ENCODE assay signal across 8 mouse cellular contexts in the genomic region with DNA sequence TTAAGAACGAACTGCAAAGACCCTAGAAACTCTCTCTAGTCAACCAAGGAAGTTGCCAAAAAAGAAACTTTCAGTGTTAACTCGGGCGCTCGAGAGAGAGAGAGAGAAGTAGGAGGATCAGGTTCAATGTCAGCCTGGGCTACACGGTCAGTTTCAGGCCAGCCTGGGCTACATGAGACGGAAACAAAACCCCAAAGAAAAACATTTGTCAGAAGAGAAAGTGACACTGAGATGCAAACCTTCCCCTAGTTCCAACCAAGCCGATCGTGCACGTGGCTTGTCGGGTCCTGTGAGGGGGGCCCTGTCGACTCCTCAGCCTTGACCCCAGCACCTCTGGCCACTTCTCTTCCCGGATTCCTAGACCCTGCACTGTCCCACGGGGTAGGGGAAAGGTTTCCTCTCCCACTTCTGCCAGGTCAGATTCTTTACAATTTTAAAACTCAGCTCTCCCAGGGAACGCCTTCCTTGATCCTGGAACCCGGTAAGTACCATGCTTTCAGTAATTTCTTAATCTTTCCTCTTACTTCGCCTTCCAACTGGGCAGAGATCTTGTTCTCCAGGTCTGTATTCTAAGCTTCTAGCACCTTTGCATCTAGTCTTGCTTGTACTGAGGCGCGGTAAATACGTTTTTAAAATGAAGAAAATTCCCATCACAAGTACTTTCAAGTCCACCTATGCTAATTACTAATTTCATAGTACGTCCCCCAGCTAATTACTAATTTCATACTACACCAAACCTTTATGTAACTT. TPM values are rescaled to one million over a fixed set of nuclear protein-coding genes. Genes with fewer than 3 reads are reported as not detected.
A peak's percentile ranks its signal among the peaks of the same experiment; 100 is the strongest.
DNase-seq lines count a peak whose midpoint lies in the region; ATAC-seq and TF ChIP-seq lines count a peak whose summit lies in the region.

Rcc2 (plus strand) TSS at position 273 of the 750 bp plus-strand sequence.

- H3K4me1 ChIP-seq in kidney, embryonic 14.5 days (ENCODE audit: control insufficient read depth, insufficient read depth, low read length): peaks cover 27% of the 10 kb centered on the region
- H3K4me1 ChIP-seq in ES-Bruce4 (ENCODE audit: control insufficient read depth, insufficient read depth, low read length): peaks cover 2% of the 10 kb centered on the region
- peaks cover 5% of the 10 kb centered on the region; the same call in 1 of the 2 replicates for H3K4me1 ChIP-seq in embryonic facial prominence, embryonic 11.5 days (ENCODE audit: control insufficient read depth, insufficient read depth, low read length)
- H3K4me1 ChIP-seq in limb, embryonic 14.5 days (ENCODE audit: control insufficient read depth, insufficient read depth, low read length): peaks cover 29% of the 10 kb centered on the region
- H3K4me1 ChIP-seq in olfactory bulb, adult 2 months (ENCODE audit: control insufficient read depth, insufficient read depth, low read length): peaks cover 23% of the 10 kb centered on the region

- peak within 1 kb of the TSS; percentile 99 for H3K27ac ChIP-seq in kidney, embryonic 14.5 days (ENCODE audit: low read depth, low read length)
- peak within 1 kb of the TSS; percentile 94 for H3K27ac ChIP-seq in ES-Bruce4 (ENCODE audit: insufficient read depth, low read length)
- H3K27ac ChIP-seq in embryonic facial prominence, embryonic 11.5 days (replicated peaks; ENCODE audit: low read depth, low read length): peak within 1 kb of the TSS; percentile 98
- peak within 1 kb of the TSS; percentile 99 for H3K27ac ChIP-seq in limb, embryonic 14.5 days (replicated peaks; ENCODE audit: low read depth, low read length)
- peak within 1 kb of the TSS; percentile 84 for H3K27ac ChIP-seq in olfactory bulb, adult 2 months (ENCODE audit: insufficient read depth, low read depth, low read length)

- no peak for DNase-seq in kidney, postnatal 10 days
- peak; percentile 54 for DNase-seq in embryonic facial prominence, embryonic 11.5 days (ENCODE audit: low spot score)
- DNase-seq in heart, postnatal 36 days: no peak
- DNase-seq in limb, embryonic 14.5 days (ENCODE audit: low spot score): no peak
- no peak for DNase-seq in testis, postnatal 14 days (ENCODE audit: low spot score)

- intact Hi-C loops in heart, postnatal 36 days (cut with DNase I): loop anchor here (2.0 kb wide), 1 partner anchor 20 kb away; no protein-coding TSS in a partner anchor

- no peak for ATAC-seq in kidney, embryonic 14.5 days (ENCODE audit: low FRiP score, low TSS enrichment)
- ATAC-seq in embryonic facial prominence, embryonic 11.5 days (replicated peaks; ENCODE audit: insufficient number of reproducible peaks, low FRiP score, low TSS enrichment, low read depth): no peak
- no peak for ATAC-seq in limb, embryonic 14.5 days (ENCODE audit: low FRiP score, low read depth)

- peak within 1 kb of the TSS; percentile 98 for H3K9ac ChIP-seq in kidney, embryonic 14.5 days (ENCODE audit: low read depth, low read length)
- H3K9ac ChIP-seq in ES-Bruce4 (ENCODE audit: low read depth, poor library complexity, severe bottlenecking): peak within 1 kb of the TSS; percentile 99
- peak within 1 kb of the TSS; percentile 99 for H3K9ac ChIP-seq in embryonic facial prominence, embryonic 11.5 days (replicated peaks; ENCODE audit: low read length)
- peak within 1 kb of the TSS; percentile 97 for H3K9ac ChIP-seq in limb, embryonic 14.5 days (ENCODE audit: low read depth, low read length, severe bottlenecking)

- peak within 1 kb of the TSS; percentile 84 for H3K4me2 ChIP-seq in kidney, embryonic 14.5 days (replicated peaks; ENCODE audit: low read depth, low read length)
- H3K4me2 ChIP-seq in embryonic facial prominence, embryonic 11.5 days (ENCODE audit: low read depth, low read length): peak within 1 kb of the TSS; percentile 73
- H3K4me2 ChIP-seq in limb, embryonic 14.5 days (replicated peaks; ENCODE audit: low read depth, low read length, severe bottlenecking): peak within 1 kb of the TSS; percentile 91

- no peak for TF ChIP-seq POLR2A in ES-Bruce4 (IDR thresholded peaks at IDR 0.05; ENCODE audit: insufficient read depth, low read length)
- 0 out of 2 replicates have a peak, but pooled peaks have one; percentile 16 for TF ChIP-seq POLR2A in limb, embryonic 14.5 days (IDR thresholded peaks at IDR 0.05; ENCODE audit: borderline replicate concordance, extremely low read depth, insufficient read depth, insufficient read length)
- TF ChIP-seq POLR2A in olfactory bulb, adult 2 months (IDR thresholded peaks at IDR 0.05; ENCODE audit: insufficient read depth, low read depth, low read length): no peak

- no peak for TF ChIP-seq EP300 in ES-Bruce4 (IDR thresholded peaks at IDR 0.05; ENCODE audit: insufficient read depth, low read depth, low read length)

- peaks cover 3% of the 10 kb centered on the region; the same call in 1 of the 2 replicates for H3K27me3 ChIP-seq in kidney, embryonic 14.5 days (ENCODE audit: control insufficient read depth, insufficient read depth, low read length)
- H3K27me3 ChIP-seq in ES-Bruce4 (ENCODE audit: control insufficient read depth, insufficient read depth, low read length, poor library complexity, severe bottlenecking): no peaks in the 10 kb centered on the region
- H3K27me3 ChIP-seq in embryonic facial prominence, embryonic 11.5 days (ENCODE audit: control insufficient read depth, insufficient read depth, low read length): peaks cover 3% of the 10 kb centered on the region; the same call in 1 of the 2 replicates
- no peaks in the 10 kb centered on the region for H3K27me3 ChIP-seq in limb, embryonic 14.5 days (ENCODE audit: control insufficient read depth, insufficient read depth, low read length)

- no peaks in the 10 kb centered on the region for H3K9me3 ChIP-seq in kidney, embryonic 14.5 days (ENCODE audit: control insufficient read depth, low read length)
- no peaks in the 10 kb centered on the region for H3K9me3 ChIP-seq in ES-Bruce4 (replicated peaks; ENCODE audit: control insufficient read depth, insufficient read depth, low read length, poor library complexity, severe bottlenecking)
- H3K9me3 ChIP-seq in embryonic facial prominence, embryonic 11.5 days (replicated peaks; ENCODE audit: control insufficient read depth, low read length): no peaks in the 10 kb centered on the region
- H3K9me3 ChIP-seq in limb, embryonic 14.5 days (ENCODE audit: control insufficient read depth, low read length): no peaks in the 10 kb centered on the region

- TF ChIP-seq CTCF in ES-Bruce4 (IDR thresholded peaks at IDR 0.05; ENCODE audit: low read depth, low read length): no peak
- TF ChIP-seq CTCF in olfactory bulb, adult 2 months (IDR thresholded peaks at IDR 0.05; ENCODE audit: insufficient read depth, low read depth, low read length): no peak

- H3K4me3 ChIP-seq in kidney, embryonic 14.5 days (ENCODE audit: low read length): peak within 1 kb of the TSS; percentile 95
- peak within 1 kb of the TSS; percentile 99 for H3K4me3 ChIP-seq in ES-Bruce4 (ENCODE audit: low read depth, low read length)
- H3K4me3 ChIP-seq in embryonic facial prominence, embryonic 11.5 days (ENCODE audit: low read depth, low read length): peak within 1 kb of the TSS; percentile 89
- H3K4me3 ChIP-seq in limb, embryonic 14.5 days (replicated peaks; ENCODE audit: low read length): peak within 1 kb of the TSS; percentile 83
- peak within 1 kb of the TSS; percentile 90 for H3K4me3 ChIP-seq in olfactory bulb, adult 2 months (ENCODE audit: insufficient read depth, low read depth, low read length)

- 5% methylated on average over 20 of the region's 20 CpGs for WGBS in kidney, embryonic 14.5 days
- WGBS in embryonic facial prominence, embryonic 11.5 days: 4% methylated on average over 20 of the region's 20 CpGs
- 7% methylated on average over 20 of the region's 20 CpGs for WGBS in limb, embryonic 14.5 days
- WGBS in olfactory bulb, adult 2 months: 11% methylated on average over 20 of the region's 20 CpGs

- H3K36me3 ChIP-seq in kidney, embryonic 14.5 days (ENCODE audit: control insufficient read depth, insufficient read depth, low read length): peaks cover 11% of the 10 kb centered on the region
- peaks cover 9% of the 10 kb centered on the region; the same call in 1 of the 2 replicates for H3K36me3 ChIP-seq in ES-Bruce4 (ENCODE audit: control insufficient read depth, insufficient read depth, low read length, poor library complexity, severe bottlenecking)
- H3K36me3 ChIP-seq in embryonic facial prominence, embryonic 11.5 days (replicated peaks; ENCODE audit: control insufficient read depth, insufficient read depth, low read depth, low read length): no peaks in the 10 kb centered on the region; the same call in 1 of the 2 replicates
- peaks cover 9% of the 10 kb centered on the region for H3K36me3 ChIP-seq in limb, embryonic 14.5 days (ENCODE audit: control insufficient read depth, insufficient read depth, low read length)

RNA-seq across cellular contexts. Expression of gene Rcc2, which starts in this region (rescaled TPM):
- 35.3 and 45.2 TPM in 2 replicates for polyA plus RNA-seq in kidney, embryonic 14.5 days (2014; fragmentation: Nextera tagmentation; extraction: Ambion mirVana)
- polyA plus RNA-seq in ES-Bruce4 (2011; ENCODE audit: insufficient read depth, insufficient read length, low read depth, missing spikeins): 222 and 227 TPM in 2 replicates
- polyA plus RNA-seq in embryonic facial prominence, embryonic 11.5 days (2014; fragmentation: Nextera tagmentation; extraction: Ambion mirVana): 69.8 and 87.5 TPM in 2 replicates
- total RNA-seq in heart, postnatal 36 days (2021): 10 to 100 TPM; 14.0 to 14.8 TPM
- 119 and 145 TPM in 2 replicates for polyA plus RNA-seq in limb, embryonic 14.5 days (2012; rRNA removed)
- polyA plus RNA-seq in limb, embryonic 14.5 days (2014; fragmentation: Nextera tagmentation; extraction: Ambion mirVana): 47.8 and 57.2 TPM in 2 replicates
- not detected in 2 replicates for polyA plus RNA-seq in olfactory bulb, adult 2 months (2012; ENCODE audit: insufficient read depth, insufficient read length, low replicate concordance, missing spikeins)
